Mouse (Mus musculus): ENCODE measurements at regions not wholly inside any gene's neighbourhood (a gene's known extent, or its start where the extent isn't known, plus 50 kb on each side); places are given as distances from the start of the nearest gene placed in this dataset.

DNA sequence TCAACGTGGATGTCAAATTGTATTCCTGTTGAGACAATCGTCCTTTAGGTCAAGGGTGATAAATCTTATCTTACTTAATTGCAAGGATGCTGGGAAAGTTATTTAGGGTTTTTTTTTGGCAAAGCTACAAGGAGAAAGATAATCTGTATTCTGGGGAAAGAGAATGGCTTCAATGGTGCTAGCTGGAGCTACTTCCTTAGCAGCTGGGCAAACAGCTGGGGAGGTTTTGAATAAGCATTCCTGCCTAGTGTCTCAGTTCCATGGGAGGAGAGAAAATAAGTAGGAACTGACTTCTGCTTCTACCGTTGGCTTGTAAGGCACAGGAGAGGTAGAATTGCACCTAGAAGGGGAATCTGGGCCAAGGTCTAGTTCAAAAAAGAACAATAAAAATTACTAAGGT lies 318.3 kb upstream of the Fam92a start:
- POLR2A ChIA-PET = no interaction called here
- CTCF ChIA-PET = no interaction called here

DNA sequence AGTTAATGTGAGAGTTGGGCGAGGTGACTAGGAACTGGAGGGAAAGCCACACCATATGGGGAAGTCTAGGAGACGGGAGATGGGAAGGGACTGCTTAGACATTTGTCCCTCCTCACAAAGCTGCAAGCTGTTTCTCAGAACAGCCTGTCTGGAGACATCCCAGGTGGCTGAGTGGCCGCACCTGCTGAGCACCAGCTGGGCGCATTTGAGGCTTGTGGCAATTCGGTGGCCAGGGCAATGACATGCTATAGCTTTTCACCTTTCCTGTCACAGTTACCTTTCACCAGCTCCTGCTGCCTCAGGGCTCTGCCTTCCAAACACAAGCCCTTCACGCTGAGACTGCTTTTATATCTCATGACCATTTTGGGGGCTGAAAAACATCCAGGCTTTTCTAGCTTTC lies 317.5 kb upstream of the Fam92a start:
- CTCF ChIA-PET = interaction anchor here in 1 of 4 experiments (0.7 kb wide), 1 partner anchor 966 kb away, joined by 7 read pairs; no protein-coding TSS in a partner anchor
- POLR2A ChIA-PET = no interaction called here

DNA sequence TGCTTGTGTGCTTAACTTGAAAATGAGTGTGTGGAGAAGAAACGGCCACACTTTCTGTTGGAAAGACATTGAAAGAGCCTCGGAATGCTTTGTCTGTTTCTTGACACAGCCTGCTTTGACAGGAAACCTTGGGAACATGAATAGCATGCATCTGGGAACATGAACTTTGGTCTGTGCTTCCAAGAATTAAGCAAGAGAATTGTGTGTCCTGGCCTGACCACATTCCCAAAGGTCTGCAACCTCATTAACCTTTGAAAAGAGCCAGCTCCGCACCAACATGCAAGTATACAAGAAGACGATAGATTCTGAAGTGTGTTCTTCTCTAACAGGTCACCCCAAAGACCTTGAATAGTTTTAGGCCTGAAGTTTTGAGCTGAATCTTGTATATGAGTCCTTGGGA lies 309.7 kb upstream of the Fam92a start:
- ChIA-PET CTCF (no interaction called here), POLR2A (no interaction called here)

DNA sequence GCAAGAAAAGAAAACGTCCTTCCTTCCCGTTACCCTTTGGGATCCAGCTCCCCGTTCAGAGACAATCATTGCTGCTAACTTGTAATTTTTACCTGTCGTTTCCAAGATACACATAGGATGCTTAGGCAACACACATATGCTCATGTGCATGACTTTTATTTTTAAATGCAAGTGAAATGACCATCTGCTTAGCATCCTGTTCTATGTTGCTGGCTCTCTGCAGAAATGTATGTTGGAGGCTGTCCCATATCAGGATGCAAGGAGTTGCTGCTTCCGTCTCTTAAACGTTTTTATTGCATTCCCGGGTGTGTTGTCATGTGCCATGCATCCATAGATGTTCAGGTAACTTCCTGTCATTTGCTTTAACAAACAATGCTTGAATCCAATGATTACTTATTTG lies 304.9 kb upstream of the Fam92a start:
- ChIA-PET POLR2A (no interaction called here), CTCF (no interaction called here)

DNA sequence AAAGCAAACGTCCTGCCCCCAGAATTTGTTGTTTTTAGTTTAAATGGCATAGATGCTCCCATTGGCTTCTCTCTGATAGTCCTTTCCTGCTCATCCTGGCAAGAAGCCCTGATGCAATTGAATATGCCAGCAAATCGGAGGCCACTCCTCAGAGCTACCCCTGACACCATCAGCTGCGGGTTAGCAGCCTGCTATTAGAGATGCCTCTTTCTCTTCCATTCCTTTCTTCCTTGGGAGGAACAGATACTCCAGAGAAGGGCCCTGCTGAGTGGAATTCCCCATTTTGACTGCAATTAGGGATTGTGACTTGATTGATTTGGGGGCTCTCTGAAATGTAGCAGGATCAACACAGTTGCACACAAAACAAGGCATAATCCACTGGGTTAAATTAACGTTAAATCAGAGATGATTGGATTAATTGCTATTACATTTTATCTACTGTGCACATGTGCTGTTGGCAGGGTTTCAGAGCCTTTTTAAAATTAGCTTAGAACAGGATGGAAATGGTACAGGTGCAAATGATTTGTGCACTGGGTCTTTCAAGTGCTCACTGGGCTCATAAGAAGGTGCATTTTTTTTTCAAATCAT lies 303.3 kb upstream of the Fam92a start:
- POLR2A ChIA-PET = no interaction called here
- CTCF ChIA-PET = no interaction called here

DNA sequence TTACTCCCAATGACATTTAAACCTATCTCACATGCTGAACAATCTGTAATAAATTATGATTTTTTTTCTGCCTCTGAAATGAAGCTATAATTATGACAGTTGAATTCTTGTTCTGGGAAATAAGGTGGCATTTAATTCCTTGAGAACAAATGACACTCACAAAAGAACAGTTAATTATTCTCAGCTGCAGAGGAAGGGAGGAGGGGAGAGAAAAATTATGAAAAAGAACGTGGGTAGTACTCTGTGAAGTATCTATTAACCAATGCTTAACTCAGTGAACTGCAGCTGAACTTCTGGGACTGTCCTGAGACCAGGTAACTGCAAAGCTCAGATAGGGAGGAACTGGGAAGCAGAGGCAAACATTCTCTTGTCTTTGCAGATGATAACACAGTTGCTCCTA lies 302.6 kb upstream of the Fam92a start:
- ChIA-PET CTCF (no interaction called here), POLR2A (no interaction called here)

DNA sequence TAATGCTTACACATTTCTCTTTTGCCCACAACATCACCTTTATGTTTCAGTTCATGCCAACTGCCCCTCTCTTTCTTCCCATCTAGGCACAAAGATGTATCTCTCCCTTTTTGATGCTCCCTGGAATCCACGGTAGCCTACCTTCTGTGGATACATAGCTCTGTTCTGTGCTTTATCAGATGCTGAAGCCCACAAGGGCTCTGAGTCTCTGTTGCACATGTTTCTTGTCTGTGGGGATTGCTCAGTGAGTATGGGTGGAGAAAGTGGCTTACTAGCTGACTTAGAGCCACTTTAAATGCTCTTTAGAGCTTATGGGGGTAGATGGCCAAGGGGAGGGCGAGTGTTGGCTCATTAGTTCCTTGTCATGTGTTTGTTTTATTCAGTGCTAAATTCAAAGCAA lies 289.9 kb upstream of the Fam92a start:
- ChIA-PET POLR2A (no interaction called here), CTCF (no interaction called here)

DNA sequence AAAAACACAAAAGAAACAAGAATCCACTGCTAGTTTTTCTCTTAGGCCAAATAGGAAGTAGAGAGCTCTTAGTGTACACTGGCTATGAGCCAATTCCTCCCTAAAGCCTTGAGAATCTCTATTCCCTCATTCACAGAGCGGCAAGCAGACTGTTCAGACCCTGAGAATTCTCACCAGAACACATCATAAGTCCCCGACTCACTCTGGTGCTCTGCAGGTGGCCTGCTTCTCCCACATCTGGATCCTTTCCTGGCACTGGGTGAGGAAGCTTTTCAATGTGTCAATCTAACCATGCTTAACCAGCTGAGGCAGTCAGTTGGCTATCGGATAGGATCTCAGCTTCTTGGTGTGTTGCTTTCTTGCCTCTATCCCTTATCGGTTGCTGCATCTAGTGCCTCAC lies 289.4 kb upstream of the Fam92a start:
- POLR2A ChIA-PET = no interaction called here
- CTCF ChIA-PET = no interaction called here

DNA sequence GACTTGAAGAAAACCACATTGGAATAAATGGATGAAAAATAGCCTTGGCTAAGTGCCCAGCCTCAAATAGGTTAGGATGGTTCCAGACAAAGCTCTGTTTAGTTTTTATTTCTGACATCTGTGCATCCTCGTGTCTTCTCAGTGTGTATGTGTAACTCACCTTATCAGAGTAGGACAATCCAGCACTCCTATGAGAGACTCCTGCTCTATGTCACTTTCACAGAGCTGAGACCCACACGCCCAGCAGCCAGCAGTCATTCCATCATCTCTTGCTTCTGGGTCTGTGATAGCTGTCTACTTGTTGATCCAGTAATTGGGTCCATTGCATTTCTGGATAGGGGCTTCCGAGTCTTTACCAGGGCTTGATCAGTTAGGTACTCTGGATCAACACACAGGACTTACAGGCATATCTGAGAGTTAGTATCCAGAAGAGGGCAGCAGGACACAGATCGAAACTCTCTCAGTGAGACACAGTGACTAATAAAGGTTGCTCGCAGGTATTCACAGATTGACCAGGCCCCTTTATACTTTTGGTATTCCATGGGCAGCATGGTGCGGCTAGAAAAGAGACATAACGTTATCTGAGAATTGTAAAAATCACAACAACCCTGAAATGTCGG lies 286.3 kb upstream of the Fam92a start:
- ChIA-PET CTCF (no interaction called here), POLR2A (interaction anchor here in 1 of 4 experiments (0.6 to 0.7 kb wide), 3 partner anchors 18 to 351 kb away, joined by 3 to 5 read pairs (median 4); no protein-coding TSS in a partner anchor)

DNA sequence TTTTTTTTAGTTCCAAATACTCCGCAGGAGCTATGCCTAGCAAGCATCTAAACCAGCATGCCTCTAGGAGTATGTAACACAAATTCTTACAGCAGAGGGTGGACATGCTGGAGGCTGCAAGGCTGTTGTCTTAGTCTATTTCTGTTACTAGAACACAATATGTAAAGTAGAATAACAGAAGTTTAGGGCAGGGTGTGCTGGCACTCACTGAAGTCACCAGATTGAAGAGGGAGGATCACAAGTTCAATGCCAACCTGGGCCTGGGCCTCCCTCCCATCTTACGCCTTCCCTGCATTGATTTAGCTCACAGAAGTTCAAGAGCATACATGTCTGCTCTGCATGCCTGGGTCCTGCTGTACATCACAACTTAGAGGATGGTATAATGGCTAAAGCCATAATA lies 280.3 kb upstream of the Fam92a start:
- CTCF ChIA-PET = no interaction called here

DNA sequence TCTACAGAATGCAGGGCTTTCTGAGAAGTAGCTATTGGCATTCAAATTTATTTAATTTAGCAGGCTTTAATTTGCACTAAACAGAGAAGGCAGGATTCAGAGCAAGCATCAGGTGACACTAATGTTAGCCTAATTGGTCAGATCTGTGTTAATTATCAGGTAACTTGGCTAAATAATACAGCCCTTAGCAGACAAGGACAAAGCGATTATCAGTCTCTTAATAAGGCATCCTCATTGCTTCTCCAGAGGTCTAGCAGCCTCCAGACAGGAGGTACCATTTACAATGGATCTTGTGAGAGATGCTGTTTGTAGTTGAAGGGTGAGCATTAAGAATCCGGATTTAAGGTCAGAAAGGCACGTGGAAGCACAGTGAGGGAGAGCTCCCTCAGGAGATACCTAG lies 253.7 kb upstream of the Fam92a start:
- CTCF ChIA-PET = no interaction called here
- POLR2A ChIA-PET = no interaction called here

More for the DNA sequence above, 280.3 kb upstream of the Fam92a start:
- POLR2A ChIA-PET = no interaction called here

DNA sequence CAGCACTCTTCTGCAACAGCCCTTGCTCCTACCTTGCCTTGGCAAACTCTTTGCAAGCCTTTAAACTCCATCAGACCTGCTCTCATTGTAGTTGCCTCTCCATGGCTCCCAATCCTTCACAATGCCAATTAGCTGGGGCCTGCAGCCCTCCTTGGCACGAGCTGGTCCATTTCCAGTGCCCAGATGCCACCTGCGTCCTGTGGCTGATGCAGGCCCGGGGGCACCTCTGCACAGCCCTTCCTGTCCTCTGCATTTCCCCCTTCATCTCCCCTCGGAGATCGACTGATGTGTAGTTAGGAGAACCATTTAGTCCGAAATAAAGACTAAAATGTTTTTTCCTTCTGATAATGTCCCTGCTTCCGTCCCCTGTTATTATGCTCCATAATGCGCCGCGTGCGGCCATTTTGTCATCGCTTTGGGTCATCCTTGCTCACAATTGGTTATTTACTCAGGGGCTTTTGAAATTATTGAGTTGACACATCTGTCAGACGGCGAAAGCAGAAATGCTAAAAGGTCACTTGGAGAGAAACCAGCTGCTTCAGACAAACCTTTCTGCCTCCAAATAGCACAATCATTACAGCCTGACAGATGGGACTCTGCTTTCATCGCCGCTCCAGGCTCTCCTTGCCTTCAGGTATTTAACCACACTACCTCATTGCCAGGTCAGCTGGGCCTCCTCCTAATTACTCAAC lies 250.0 kb upstream of the Fam92a start:
- POLR2A ChIA-PET = no interaction called here
- CTCF ChIA-PET = no interaction called here

DNA sequence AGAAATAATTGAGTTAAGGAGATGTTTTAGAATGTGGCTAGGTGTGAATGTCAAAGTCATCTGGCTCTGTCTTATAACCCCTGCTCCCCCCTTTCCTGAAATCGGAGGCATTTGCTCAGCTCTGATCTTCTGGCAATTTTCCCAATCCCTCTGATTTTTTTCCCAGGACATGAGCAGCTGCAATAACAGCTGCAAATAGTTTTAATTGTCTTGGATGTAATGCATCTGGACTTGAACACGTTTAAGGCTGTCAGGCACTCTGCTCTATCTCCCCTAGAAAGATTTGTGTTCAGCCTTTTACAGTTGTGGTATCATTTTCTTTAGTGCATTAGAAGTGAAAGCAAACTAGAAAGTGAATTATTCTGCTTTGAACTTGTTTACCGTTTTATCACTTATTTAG lies 246.3 kb upstream of the Fam92a start:
- CTCF ChIA-PET = no interaction called here
- POLR2A ChIA-PET = interaction anchor here in 1 of 4 experiments (0.6 kb wide), 1 partner anchor 157 kb away, joined by 3 read pairs; no protein-coding TSS in a partner anchor

DNA sequence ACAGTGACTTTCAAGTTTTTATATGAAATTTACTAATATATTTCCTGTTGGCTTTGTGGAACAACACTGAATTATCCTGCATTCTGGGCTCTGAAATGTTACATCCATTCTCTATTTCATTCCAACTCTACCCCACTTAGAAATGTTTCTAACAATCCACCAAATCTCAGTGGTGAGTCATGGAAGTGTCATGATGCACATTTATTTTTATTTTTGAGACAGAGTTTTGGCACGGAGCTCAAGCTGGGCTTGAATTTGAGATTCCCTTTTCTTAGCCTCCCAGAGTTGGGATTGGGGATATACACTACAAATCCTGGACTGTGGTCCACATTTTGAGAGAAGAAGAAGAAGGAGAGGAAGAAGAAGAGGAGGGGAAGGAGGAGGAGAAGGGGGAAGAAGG lies 223.5 kb upstream of the Fam92a start:
- ChIA-PET CTCF (no interaction called here), POLR2A (no interaction called here)

DNA sequence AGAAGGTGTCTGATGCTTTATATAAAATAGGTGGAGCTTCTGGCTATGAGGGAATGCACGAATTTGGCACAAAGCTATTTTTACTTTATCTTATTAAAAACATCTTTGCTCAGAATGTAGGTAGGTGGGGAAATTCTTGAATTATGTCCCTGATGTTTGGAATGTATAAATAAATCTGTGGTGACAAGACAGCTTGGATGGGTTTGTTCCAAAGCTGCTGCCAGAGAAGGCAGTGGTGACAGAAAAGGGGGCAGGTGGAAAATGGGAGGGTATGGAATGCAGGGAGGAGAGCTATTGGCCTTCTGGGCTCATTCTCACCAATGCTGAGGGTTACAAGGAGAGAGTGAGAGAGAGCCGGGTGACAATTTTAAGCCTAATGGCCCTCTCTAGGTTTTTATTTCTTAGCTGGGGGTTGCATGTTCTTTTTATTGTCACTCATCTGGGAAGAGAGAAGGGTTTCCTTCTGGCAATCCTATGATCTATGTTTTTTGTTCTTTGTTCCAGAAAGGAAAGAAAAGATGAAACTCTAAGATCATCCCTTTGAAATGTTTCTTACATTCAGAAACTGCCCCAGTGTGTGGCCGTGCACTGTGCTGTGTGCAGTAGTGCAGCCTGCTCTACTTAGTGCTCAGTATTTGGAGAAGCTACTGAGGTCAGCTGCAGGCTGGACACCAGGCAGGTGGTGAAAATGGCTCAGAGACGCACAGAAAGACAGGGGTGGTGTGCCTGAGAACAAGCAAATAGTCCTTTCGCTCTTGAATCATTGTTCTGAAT lies 205.2 kb upstream of the Fam92a start:
- ChIA-PET CTCF (no interaction called here), POLR2A (interaction anchor here in 1 of 4 experiments (0.5 kb wide), 1 partner anchor 32 kb away, joined by 3 read pairs; no protein-coding TSS in a partner anchor)

DNA sequence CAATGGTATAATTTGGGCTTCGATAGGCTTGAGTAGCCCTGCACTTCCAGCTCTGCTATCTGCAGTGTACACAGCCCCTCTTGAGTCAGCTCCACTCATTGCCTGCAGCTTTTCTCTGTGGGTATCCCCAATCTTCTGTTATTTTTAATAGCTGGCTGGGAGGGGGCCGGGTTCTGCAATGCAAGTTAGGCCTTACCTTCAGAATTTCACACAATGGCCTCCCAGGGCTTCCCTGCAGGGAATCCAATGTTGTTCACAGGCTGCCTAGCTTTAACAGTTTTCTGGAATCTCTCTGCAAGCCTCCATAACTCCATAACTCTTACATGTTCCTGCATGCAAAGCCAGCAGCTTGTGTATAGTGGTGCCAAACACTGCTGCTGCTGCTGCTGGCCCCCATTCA lies 197.7 kb upstream of the Fam92a start:
- CTCF ChIA-PET = no interaction called here

DNA sequence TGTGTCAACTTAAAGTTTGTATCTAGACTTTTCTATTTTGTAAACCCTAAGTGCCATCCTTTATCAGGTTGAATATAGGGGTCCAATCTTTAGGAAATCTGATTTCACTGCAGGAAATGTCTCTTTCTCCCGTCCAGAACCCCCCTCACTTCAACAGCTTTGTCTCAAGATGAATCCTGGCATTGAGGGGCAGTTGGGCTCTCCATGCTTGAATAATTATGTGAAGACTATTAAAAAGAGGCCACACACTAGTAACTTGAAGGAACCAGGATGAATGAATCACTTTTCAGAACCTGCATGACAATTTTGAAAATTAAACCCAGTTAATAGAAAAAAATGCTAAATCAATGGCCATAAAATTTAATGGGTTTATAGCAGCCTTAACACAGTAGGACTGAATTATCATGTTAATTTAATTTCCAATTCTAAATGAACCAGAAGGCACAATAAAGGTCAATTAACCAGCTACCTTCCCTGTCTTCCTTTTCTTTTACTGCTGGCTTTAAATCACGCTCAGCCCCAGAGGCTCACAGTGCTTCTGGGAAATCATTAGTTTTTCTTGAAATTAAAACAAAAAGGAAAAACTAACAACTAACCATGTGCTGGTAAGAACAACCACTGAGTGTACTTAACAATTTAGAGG lies 185.3 kb upstream of the Fam92a start:
- ChIA-PET POLR2A (no interaction called here), CTCF (no interaction called here)

More for the DNA sequence above, 197.7 kb upstream of the Fam92a start:
- POLR2A ChIA-PET = no interaction called here

DNA sequence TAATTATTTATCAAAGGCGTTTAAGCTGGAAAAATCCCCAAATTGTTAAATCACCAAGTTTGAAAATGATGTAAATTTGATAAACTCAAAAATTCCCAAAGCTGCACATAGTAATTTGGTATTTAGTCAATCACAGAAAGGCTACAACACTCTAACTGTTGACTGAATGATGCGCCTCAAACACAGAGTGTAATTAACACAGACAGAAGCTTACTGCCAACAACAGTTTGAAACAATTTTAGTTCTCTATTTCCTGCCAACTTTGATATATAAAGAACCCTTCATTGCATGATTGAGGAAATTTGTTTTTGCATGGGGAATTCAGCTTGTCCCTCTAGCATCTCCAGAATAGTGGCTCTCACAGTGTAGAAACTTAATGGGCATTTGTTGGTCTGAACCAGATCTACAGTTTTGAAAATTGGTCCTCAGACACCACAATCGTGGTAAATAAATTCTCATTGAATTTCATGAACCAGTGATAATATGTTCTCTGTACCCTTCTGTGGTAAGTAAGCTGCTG lies 181.6 kb upstream of the Fam92a start:
- CTCF ChIA-PET = no interaction called here
- POLR2A ChIA-PET = no interaction called here

DNA sequence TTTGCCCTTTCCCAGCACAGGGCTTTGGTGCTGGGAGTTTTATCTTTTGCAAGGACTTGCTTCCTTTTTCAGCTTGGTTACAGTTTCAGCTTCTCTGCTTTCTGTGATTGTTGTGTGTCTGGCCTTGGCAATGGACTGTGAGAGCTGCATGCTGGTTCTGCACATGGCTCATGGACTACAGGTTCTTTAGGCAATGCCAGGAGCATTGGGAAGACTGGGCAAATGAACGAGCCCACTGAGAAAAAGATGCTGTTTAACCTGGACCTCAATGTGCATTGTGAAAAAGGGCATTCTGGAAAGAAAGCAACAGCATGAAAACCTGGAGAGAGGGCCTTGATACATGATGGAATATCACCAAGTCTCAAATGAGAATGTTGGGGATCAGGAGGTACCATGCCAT lies 167.4 kb upstream of the Fam92a start:
- POLR2A ChIA-PET = interaction anchor here in 1 of 4 experiments (0.6 kb wide), 1 partner anchor 11 kb away, joined by 3 read pairs; no protein-coding TSS in a partner anchor
- CTCF ChIA-PET = no interaction called here
